Mouse (Mus musculus) embryonic facial prominence, embryonic 12.5 days (tissue): ENCODE data around the gene Olfr576. TPM values are rescaled to one million over a fixed set of nuclear protein-coding genes. Genes with fewer than 3 reads are reported as not detected.

Source experiments
- ATAC-seq: fragments of 200-750 bp; cut with Nextera tagmentation; 2 replicates; pipeline ENCODE4 v1.8.0; 2017; ENCODE audit not compliant: insufficient number of reproducible peaks, insufficient read depth, low FRiP score, low TSS enrichment
- H3K27ac ChIP-seq: fragments of 300-500 bp; sonication (generic); 2 replicates; pipeline ENCODE4 v1.5.1; 2016; ENCODE audit warnings: mild to moderate bottlenecking
- H3K27me3 ChIP-seq: fragments of 300-500 bp; sonication (generic); 2 replicates; pipeline ENCODE4 v1.6.1; 2016; ENCODE audit warnings: mild to moderate bottlenecking, moderate library complexity
- H3K36me3 ChIP-seq: fragments of 300-500 bp; sonication (generic); 2 replicates; pipeline ENCODE4 v1.6.1; 2016; ENCODE audit warnings: mild to moderate bottlenecking
- H3K4me1 ChIP-seq: fragments of 300-500 bp; sonication (generic); 2 replicates; pipeline ENCODE4 v1.6.1; 2016
- H3K4me2 ChIP-seq: fragments of 300-500 bp; sonication (generic); replicated peaks from 2 replicates; pipeline ENCODE4 v1.6.1; 2016; ENCODE audit warnings: mild to moderate bottlenecking, moderate library complexity
- H3K4me3 ChIP-seq: fragments of 300-500 bp; sonication (generic); 2 replicates; pipeline ENCODE4 v1.5.1; 2016; ENCODE audit warnings: mild to moderate bottlenecking
- H3K9ac ChIP-seq: fragments of 300-500 bp; sonication (generic); 2 replicates; pipeline ENCODE4 v1.6.1; 2016; ENCODE audit warnings: mild to moderate bottlenecking, moderate library complexity
- H3K9me3 ChIP-seq: fragments of 300-500 bp; sonication (generic); 2 replicates; pipeline ENCODE4 v1.6.1; 2016; ENCODE audit warnings: mild to moderate bottlenecking, moderate library complexity
- WGBS: fragments of 180-500 bp; shearing (Covaris S2); methylation state at CpG from one replicate; pipeline ENCODE4 v1.1.7; 2016; 5-methylcytosine and 5-hydroxymethylcytosine counted together
- polyA plus RNA-seq: library from polyadenylated mRNA; unstranded; fragments of >200 nt; fragmentation: Nextera tagmentation; extraction: Ambion mirVana; gene quantifications from 2 replicates; pipeline ENCODE4 v1.2.1, GENCODE M21; 2016

Gene Olfr576
- polyA plus RNA-seq, 1 experiment from 2014 or later: not detected

- Histone ChIP-seq H3K4me1 (no peaks in the 10 kb centered on the region), H3K36me3 (no peaks in the 10 kb centered on the region), H3K27ac (no peak within 1 kb of the TSS), H3K9ac (no peak within 1 kb of the TSS), H3K27me3 (no peaks in the 10 kb centered on the region), H3K9me3 (no peaks in the 10 kb centered on the region), H3K4me2 (no peak within 1 kb of the TSS), H3K4me3 (no peak within 1 kb of the TSS)
- 67% methylated on average over 1 of the region's 1 CpGs for WGBS
- ATAC-seq: no peak
Measured at GRCm38 (mm10) chr7:102958593-102958992, 3.9 kb upstream of the Olfr576 start, which contains the start of gene Olfr575. Gene Olfr575, minus strand, starts transcription at chr7:102958775.

- H3K9ac ChIP-seq: no peak overlapping the region
- no peak for ATAC-seq
Measured at GRCm38 (mm10) chr7:102974399-102974798, 11.9 kb downstream of the Olfr576 start.

GRCm38 (mm10) chr7:102975843-102976242 is 13.4 kb downstream of the Olfr576 start, which contains the start of gene Olfr577:
Gene Olfr577, minus strand, starts transcription at chr7:102975943.
- no peaks in the 10 kb centered on the region for H3K27me3 ChIP-seq
- H3K4me1 ChIP-seq: no peaks in the 10 kb centered on the region
- no peaks in the 10 kb centered on the region for H3K9me3 ChIP-seq
- no peak within 1 kb of the TSS for H3K27ac ChIP-seq
- H3K36me3 ChIP-seq: no peaks in the 10 kb centered on the region
- no peak within 1 kb of the TSS for H3K4me3 ChIP-seq
- 77% methylated on average over 2 of the region's 2 CpGs for WGBS
- no peak within 1 kb of the TSS for H3K4me2 ChIP-seq
- no peak within 1 kb of the TSS for H3K9ac ChIP-seq
- ATAC-seq: no peak

More at GRCm38 (mm10) chr7:102974399-102974798, 11.9 kb downstream of the Olfr576 start:
- H3K27me3 ChIP-seq: no peaks in the 10 kb centered on the region
- no peak overlapping the region for H3K4me2 ChIP-seq
- WGBS: 57% methylated on average over 1 of the region's 1 CpGs
- no peaks in the 10 kb centered on the region for H3K9me3 ChIP-seq
- no peaks in the 10 kb centered on the region for H3K36me3 ChIP-seq
- H3K4me1 ChIP-seq: no peaks in the 10 kb centered on the region
- H3K27ac ChIP-seq: no peak overlapping the region
- H3K4me3 ChIP-seq: no peak overlapping the region

GRCm38 (mm10) chr7:102989224-102989623 is 26.8 kb downstream of the Olfr576 start, which contains the start of gene Olfr578:
Gene Olfr578, minus strand, starts transcription at chr7:102989324.
- Histone ChIP-seq H3K9me3 (no peaks in the 10 kb centered on the region), H3K27ac (no peak within 1 kb of the TSS), H3K27me3 (no peaks in the 10 kb centered on the region), H3K4me2 (no peak within 1 kb of the TSS), H3K4me3 (no peak within 1 kb of the TSS), H3K4me1 (no peaks in the 10 kb centered on the region), H3K9ac (no peak within 1 kb of the TSS), H3K36me3 (no peaks in the 10 kb centered on the region)
- WGBS: 64% methylated on average over 3 of the region's 3 CpGs
- ATAC-seq: no peak

Other genes with a start within 250 kb of the Olfr576 start
- not detected in 2 replicates for gene Olfr33, start 243.6 kb upstream of the Olfr576 start, polyA plus RNA-seq
- not detected in 2 replicates for gene Olfr559, start 235.2 kb upstream of the Olfr576 start, polyA plus RNA-seq
- not detected in 2 replicates for gene Olfr560, start 203.3 kb upstream of the Olfr576 start, polyA plus RNA-seq
- 0.18 and 0.19 TPM in 2 replicates for gene Olfr78, start 203.2 kb upstream of the Olfr576 start, polyA plus RNA-seq
- not detected in 2 replicates for gene Olfr561, start 191.4 kb upstream of the Olfr576 start, polyA plus RNA-seq
- gene Olfr564, start 159.2 kb upstream of the Olfr576 start, polyA plus RNA-seq: not detected in 2 replicates
- gene Olfr566, start 103.9 kb upstream of the Olfr576 start, polyA plus RNA-seq: not detected in 2 replicates
- gene Olfr568, start 85.5 kb upstream of the Olfr576 start, polyA plus RNA-seq: not detected in 2 replicates
- gene Olfr569, start 71.8 kb upstream of the Olfr576 start, polyA plus RNA-seq: not detected in 2 replicates
- gene Olfr570, start 68.1 kb upstream of the Olfr576 start, polyA plus RNA-seq: not detected in 2 replicates
- gene Olfr571, start 45.1 kb upstream of the Olfr576 start, polyA plus RNA-seq: 0.06 and 0.23 TPM in 2 replicates
- gene Olfr572, start 38.3 kb upstream of the Olfr576 start, polyA plus RNA-seq: not detected in 2 replicates
- not detected in 2 replicates for gene Olfr573-ps1, start 20.1 kb upstream of the Olfr576 start, polyA plus RNA-seq
- gene Olfr574, start 14.2 kb upstream of the Olfr576 start, polyA plus RNA-seq: not detected in 2 replicates
- not detected in 2 replicates for gene Olfr575, start 3.9 kb upstream of the Olfr576 start, polyA plus RNA-seq
- not detected in 2 replicates for gene Olfr577, start 13.3 kb downstream of the Olfr576 start, polyA plus RNA-seq
- not detected in 2 replicates for gene Olfr578, start 26.7 kb downstream of the Olfr576 start, polyA plus RNA-seq
- not detected in 2 replicates for gene Olfr582, start 75.4 kb downstream of the Olfr576 start, polyA plus RNA-seq
- gene Olfr583, start 88.6 kb downstream of the Olfr576 start, polyA plus RNA-seq: not detected in 2 replicates
- gene Olfr584, start 119.2 kb downstream of the Olfr576 start, polyA plus RNA-seq: not detected in 2 replicates
- not detected in 2 replicates for gene Olfr585, start 135.1 kb downstream of the Olfr576 start, polyA plus RNA-seq
- not detected in 2 replicates for gene Olfr586, start 163.0 kb downstream of the Olfr576 start, polyA plus RNA-seq
- not detected in 2 replicates for gene Olfr588-ps1, start 178.2 kb downstream of the Olfr576 start, polyA plus RNA-seq
- gene Olfr589, start 193.7 kb downstream of the Olfr576 start, polyA plus RNA-seq: not detected in 2 replicates
- not detected in 2 replicates for gene Olfr591, start 215.7 kb downstream of the Olfr576 start, polyA plus RNA-seq
- gene Olfr592, start 222.1 kb downstream of the Olfr576 start, polyA plus RNA-seq: not detected in 2 replicates
- not detected in 2 replicates for gene Olfr593, start 249.2 kb downstream of the Olfr576 start, polyA plus RNA-seq